Mouse (Mus musculus): ENCODE data around the gene Txnip. TPM values are rescaled to one million over a fixed set of nuclear protein-coding genes. Genes with fewer than 3 reads are reported as not detected.
"Not testable (repeated sequence)": the region's sequence is repeated elsewhere in the genome, so short reads cannot be mapped to it uniquely, and the experiment has no call there.

The Txnip gene
- total RNA-seq, 2 experiments from 2014 or later = 541 to 557 TPM

DNA sequence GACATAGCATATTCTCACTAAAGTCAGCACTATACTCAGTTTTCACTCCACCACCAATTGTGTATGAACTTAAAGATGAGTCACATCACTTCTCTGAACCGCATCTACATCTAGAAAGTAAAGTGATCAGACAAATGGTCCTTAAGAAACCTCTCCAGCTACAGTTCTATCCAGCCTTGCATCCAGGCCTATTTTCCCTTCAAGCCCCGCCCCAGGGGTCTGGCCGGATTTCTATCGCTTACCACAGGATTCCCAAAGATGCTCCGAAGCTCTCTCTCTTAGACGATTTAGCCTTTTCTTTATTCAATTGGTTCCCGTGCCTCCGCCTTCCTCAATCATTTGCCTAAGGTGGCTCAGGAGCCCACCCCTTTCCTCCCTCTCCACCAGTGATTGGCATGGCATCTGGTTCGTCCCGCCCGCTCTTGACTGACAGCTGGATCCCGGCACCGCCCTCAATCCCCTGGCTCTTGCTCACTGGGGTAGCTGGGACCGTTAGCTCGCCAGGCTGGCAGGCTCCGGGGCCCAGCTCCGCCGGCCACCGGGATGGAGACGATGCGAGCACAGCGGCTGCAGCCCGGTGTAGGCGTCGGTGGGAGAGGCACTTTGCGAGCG is 43.0 kb downstream of the Txnip start, which contains the start of gene Lix1l:
Gene Lix1l, plus strand, starts transcription at position 511 of the 612 bp plus-strand sequence.
- TF ChIP-seq CTCF (IDR thresholded peaks at IDR 0.05) = no peak
- Histone ChIP-seq H3K27ac (peak within 1 kb of the TSS; percentile 89), H3K4me3 (peak within 1 kb of the TSS; percentile 90)
- peak; percentile 96 for DNase-seq
- intact Hi-C loops (cut with DNase I) = loop anchor here (2.0 kb wide), 1 partner anchor 28 kb away; the partner anchor contains the start of gene Rbm8a

DNA sequence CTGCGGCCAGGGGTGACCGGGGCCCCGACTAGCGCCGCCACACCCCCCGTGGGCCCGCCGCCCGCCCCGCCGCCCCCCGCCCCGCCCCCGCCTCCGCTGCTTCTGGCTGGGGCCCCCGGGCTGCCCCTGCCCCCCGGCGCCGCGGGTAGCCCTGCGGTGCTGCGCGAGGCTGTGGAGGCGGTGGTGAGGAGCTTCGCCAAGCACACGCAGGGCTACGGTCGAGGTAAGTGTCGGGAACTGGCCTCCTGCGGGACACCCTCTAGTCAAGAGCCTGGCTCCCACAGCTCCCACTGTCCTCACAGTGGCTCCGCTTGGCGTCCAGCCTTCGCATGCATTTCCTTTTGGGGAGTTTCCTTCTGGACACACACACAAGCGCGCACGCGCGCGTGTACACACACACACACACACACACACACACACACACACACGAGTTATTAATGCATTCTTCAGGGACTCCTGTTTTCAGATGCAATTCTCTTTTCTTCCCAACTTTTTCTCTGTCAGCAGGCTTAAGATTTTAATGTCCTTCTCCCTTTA is 43.6 kb downstream of the Txnip start:
- peak overlapping the region; percentile 89 for H3K27ac ChIP-seq
- H3K4me3 ChIP-seq = peak overlapping the region; percentile 90
- TF ChIP-seq CTCF (IDR thresholded peaks at IDR 0.05) = no peak
- peak; percentile 82 for DNase-seq
- intact Hi-C loops (cut with DNase I) = loop anchor here (2.0 kb wide), 1 partner anchor 27 kb away; the partner anchor contains the start of gene Rbm8a

DNA sequence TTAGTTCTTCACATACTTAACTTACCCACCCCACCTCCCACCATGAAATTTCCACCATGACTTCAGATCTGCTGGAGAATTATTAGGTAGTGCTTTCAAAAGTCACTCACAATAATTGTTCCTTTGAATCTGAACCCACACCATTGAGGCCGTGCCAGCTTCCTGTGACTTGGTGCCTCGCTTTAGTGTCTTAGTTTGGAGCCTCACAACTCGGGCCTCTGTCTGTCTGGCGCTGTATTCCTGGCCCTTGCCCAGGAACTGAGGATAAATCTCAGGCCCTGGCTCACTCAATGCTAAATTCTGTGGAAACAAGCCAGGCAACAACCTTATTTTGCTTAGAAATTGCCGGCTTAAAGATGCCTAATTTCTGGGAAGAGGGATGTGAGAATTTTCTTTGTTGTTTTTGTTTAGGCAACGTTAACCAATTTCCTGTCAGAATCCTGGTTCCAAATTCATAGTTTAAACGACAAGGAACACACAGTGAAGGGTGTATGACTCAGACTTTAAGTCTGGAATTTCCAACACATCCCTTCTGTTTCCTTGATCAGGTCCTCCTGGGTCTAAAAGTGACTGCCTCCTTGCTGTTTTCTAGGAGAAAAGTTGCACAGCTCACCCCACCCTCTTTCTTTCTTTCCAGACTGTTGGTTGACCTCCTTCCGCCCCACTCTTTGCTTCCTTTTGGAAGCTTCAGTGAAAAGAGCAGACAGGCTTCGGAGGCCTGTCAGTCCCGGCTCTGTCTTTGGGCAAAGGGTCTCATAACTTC is 44.4 kb downstream of the Txnip start:
- Histone ChIP-seq H3K27ac (peak overlapping the region; percentile 89), H3K4me3 (peak overlapping the region; percentile 90)
- no peak for TF ChIP-seq CTCF (IDR thresholded peaks at IDR 0.05)
- intact Hi-C loops (cut with DNase I) = loop anchor here (2.0 kb wide), 1 partner anchor 27 kb away; the partner anchor contains the start of gene Rbm8a
- DNase-seq = peak; percentile 46

DNA sequence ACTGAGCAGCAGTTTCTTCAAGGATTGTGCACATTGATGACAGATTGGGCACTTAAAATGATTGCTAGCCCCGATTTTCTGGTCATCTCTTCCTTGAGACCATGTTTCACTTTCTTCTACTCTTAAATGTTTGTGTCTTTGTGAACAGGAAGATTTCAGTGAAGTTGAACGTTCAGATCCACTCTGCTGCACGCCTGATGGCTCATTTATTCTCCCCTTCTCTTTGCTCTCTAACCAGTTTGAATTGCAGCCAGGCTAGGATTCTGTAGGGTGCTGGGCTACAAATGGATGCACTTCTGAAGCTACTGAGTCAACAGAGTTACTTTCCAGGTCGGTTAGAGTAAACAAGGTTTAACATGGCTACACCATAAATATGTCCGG is 44.9 kb downstream of the Txnip start:
- Histone ChIP-seq H3K4me3 (peak overlapping the region; percentile 90), H3K27ac (peak overlapping the region; percentile 89)
- no peak for DNase-seq
- intact Hi-C loops (cut with DNase I) = no loop called here
- TF ChIP-seq CTCF (IDR thresholded peaks at IDR 0.05) = no peak

DNA sequence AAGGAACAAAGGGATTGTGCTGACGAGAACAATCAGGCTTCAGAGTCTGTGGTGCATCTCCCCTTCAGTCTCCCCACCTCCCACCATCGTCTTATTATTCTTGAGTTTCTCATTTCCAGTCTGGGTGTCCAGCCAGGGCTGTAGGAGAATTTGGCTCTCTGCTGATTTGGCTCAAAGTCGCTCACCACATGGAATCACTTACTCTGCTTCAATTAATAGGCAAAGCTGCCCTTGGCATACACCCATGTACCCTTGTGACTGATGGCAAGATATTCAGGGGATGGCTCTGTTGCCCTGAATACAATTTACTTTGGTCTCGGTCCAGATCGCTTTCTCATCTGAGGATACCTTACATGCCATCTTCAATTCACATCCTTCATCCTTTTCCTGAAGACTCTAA is 45.6 kb downstream of the Txnip start:
- no peak for DNase-seq
- Histone ChIP-seq H3K4me3 (peak overlapping the region; percentile 90), H3K27ac (peak overlapping the region; percentile 89)
- intact Hi-C loops (cut with DNase I) = no loop called here
- TF ChIP-seq CTCF (IDR thresholded peaks at IDR 0.05) = no peak

DNA sequence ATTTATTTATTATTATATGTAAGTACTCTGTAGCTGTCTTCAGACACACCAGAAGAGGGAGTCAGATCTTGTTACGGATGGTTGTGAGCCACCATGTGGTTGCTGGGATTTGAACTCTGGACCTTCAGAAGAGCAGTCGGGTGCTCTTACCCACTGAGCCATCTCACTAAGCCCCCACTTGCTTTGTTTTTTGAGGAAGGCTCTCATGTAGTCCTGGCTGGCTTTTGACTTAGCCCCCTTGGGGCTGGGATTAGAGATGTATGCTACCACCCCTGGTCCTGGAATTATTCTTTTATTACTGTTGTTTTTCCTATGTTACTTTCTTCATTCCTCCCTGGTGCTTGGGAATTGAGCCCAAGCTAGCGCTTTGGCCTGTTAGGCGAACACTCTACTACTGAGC is 48.2 kb downstream of the Txnip start:
- DNase-seq; H3K4me3 ChIP-seq; intact Hi-C loops (cut with DNase I); H3K27ac ChIP-seq: not testable (repeated sequence)

DNA sequence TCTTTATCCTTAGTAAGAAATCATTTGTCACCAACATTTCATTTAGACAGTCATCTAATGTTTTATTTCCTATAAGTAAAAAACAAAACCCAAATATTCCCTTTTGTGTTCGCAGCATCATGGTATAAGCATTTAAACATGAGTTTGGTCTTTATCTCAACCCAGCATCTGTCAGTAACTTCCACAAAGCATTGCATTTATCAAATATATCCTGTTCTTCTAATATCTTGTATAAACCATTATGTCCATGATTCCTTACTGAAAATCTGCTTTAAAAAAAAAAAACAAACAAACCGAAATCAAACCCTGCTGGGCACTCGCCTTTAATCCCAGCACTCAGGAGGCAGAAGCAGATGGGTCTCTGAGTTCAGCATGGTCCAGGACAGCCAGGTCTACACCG is 48.9 kb downstream of the Txnip start:
- intact Hi-C loops (cut with DNase I) = no loop called here
- DNase-seq = no peak
- Histone ChIP-seq H3K4me3 (no peak overlapping the region), H3K27ac (no peak overlapping the region)
- no peak for TF ChIP-seq CTCF (IDR thresholded peaks at IDR 0.05)

Other genes starting within 250 kb of the Txnip start
- not detected for gene BC107364, start 105.7 kb upstream of the Txnip start, total RNA-seq (2021)
- 100 to 1,000 TPM; 590 to 675 TPM for gene Hfe2, start 32.8 kb upstream of the Txnip start, total RNA-seq (2021)
- 1 to 10 TPM in 1 of 2 experiments, not detected in 1; 1.1 TPM for gene Gm16253, start 19.0 kb downstream of the Txnip start, total RNA-seq (2021)
- gene Polr3gl, start 36.2 kb downstream of the Txnip start, total RNA-seq (2021) = 10 to 100 TPM; 44.5 to 48.3 TPM
- under 1 TPM; 0.41 to 0.92 TPM for gene Ankrd34a, start 38.7 kb downstream of the Txnip start, total RNA-seq (2021)
- gene Lix1l, start 43.2 kb downstream of the Txnip start, total RNA-seq (2021) = 1 to 10 TPM; 4.9 to 8.4 TPM
- 10 to 100 TPM; 23.3 to 29.2 TPM for gene Rbm8a, start 72.0 kb downstream of the Txnip start, total RNA-seq (2021)
- 10 to 100 TPM; 22.6 to 24.2 TPM for gene Pex11b, start 77.4 kb downstream of the Txnip start, total RNA-seq (2021)
- gene Gm42957, start 77.5 kb downstream of the Txnip start, total RNA-seq (2021) = under 1 TPM; 0.14 to 0.15 TPM
- 1 to 10 TPM in 1 of 2 experiments, under 1 TPM in 1; 0.74 to 1.4 TPM for gene Itga10, start 87.6 kb downstream of the Txnip start, total RNA-seq (2021)
- under 1 TPM; 0.22 to 0.26 TPM for gene Ankrd35, start 112.2 kb downstream of the Txnip start, total RNA-seq (2021)
- gene Pias3, start 138.4 kb downstream of the Txnip start, total RNA-seq (2021) = 1 to 10 TPM; 5.5 to 5.6 TPM
- gene Nudt17, start 150.6 kb downstream of the Txnip start, total RNA-seq (2021) = under 1 TPM; 0.31 to 0.73 TPM
- gene Polr3c, start 169.7 kb downstream of the Txnip start, total RNA-seq (2021) = 10 to 100 TPM; 23.2 to 24.3 TPM
- gene Rnf115, start 169.7 kb downstream of the Txnip start, total RNA-seq (2021) = 10 to 100 TPM; 60.7 to 69.3 TPM